Mouse (Mus musculus) bone marrow, adult 2 months (tissue): ENCODE measurements at regions not wholly inside any gene's neighbourhood (a gene's known extent, or its start where the extent isn't known, plus 50 kb on each side); places are given as distances from the start of the nearest gene placed in this dataset.

Experiments
- CTCF ChIP-seq: fragments of 200-500 bp; IDR thresholded peaks from 2 replicates; pipeline ENCODE4 v1.5.1; 2011; ENCODE audit warnings: low read length, control low read depth; ENCODE audit not compliant: control insufficient read depth, insufficient read depth
- POLR2A ChIP-seq: fragments of 200-500 bp; IDR thresholded peaks from 2 replicates; pipeline ENCODE4 v1.6.1; 2011; ENCODE audit warnings: low read depth, mild to moderate bottlenecking, control low read depth, low read length, borderline replicate concordance; ENCODE audit not compliant: control insufficient read depth

- TF ChIP-seq CTCF (no peak), POLR2A (no peak)
Observed at GRCm38 (mm10) chr8:41592741-41593665, 176.1 kb upstream of the Frg1 start.
